Mouse (Mus musculus): Measurements from ENCODE around the gene Apba3. TPM values are rescaled to one million over a fixed set of nuclear protein-coding genes. Genes with fewer than 3 reads are reported as not detected.

Gene Apba3
- total and polyA plus RNA-seq, 3 experiments = 68.9 to 73.2 TPM; not detected in 1

DNA sequence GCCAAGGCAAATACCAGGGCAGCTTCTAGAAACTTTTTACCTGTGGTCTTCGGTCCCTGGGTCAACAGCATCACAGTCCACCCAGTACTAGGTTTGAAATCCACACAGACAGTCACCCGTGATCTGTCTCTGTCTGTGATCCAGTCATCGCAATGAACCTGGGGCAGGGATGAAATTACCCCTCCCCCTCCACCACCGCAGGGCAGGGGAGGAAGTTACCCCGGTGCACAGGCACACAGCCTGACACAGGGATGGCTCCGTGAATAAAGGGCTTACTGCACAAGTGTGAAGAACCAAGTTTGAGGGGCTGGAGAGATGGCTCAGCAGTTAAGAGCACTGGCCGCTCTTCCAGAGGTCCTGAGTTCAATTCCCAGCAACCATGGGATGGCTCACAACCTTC, 37.0 kb downstream of the Apba3 start:
- no peaks in the 10 kb centered on the region for H3K9me3 ChIP-seq (replicated peaks; ENCODE audit: insufficient read depth, low read length)
- no peaks in the 10 kb centered on the region for H3K4me1 ChIP-seq (ENCODE audit: control insufficient read depth in 1 of 2, insufficient read depth in 2 of 2, low read length in 2 of 2)
- no peak overlapping the region for H3K4me3 ChIP-seq (ENCODE audit: control insufficient read depth in 1 of 2, insufficient read depth in 1 of 2, low read depth in 2 of 2, low read length in 2 of 2)
- no peak overlapping the region for H3K27ac ChIP-seq (ENCODE audit: control insufficient read depth, low read depth, low read length)
- peaks cover 0 to 2% of the 10 kb centered on the region in 2 experiments; a peak in 1 of 4 replicates for H3K36me3 ChIP-seq (ENCODE audit: control insufficient read depth in 1 of 2, insufficient read depth in 2 of 2, low read length in 2 of 2)
- peaks cover 22% of the 10 kb centered on the region for H3K79me2 ChIP-seq (ENCODE audit: control insufficient read depth, insufficient read depth, low read length, poor library complexity)
- no peaks in the 10 kb centered on the region for H3K27me3 ChIP-seq (ENCODE audit: control insufficient read depth in 1 of 2, insufficient read depth in 2 of 2, low read length in 2 of 2)
- no peak for TF ChIP-seq UBTF (IDR thresholded peaks at IDR 0.05; ENCODE audit: borderline replicate concordance, insufficient read depth, low read depth, low read length)
- TF ChIP-seq KAT2A (conservative IDR thresholded peaks at IDR 0.05; ENCODE audit: low read depth, low read length) = no peak
- no peak for TF ChIP-seq MAX (IDR thresholded peaks at IDR 0.05; ENCODE audit: low read length)
- no peak for TF ChIP-seq MYB (IDR thresholded peaks at IDR 0.05; ENCODE audit: low read depth, low read length)
- TF ChIP-seq MAZ (IDR thresholded peaks at IDR 0.05; ENCODE audit: low read depth, low read length) = no peak
- no peak for TF ChIP-seq MAFK (IDR thresholded peaks at IDR 0.05; ENCODE audit: borderline replicate concordance, low read depth, low read length)
- no peak for TF ChIP-seq GATA1 (IDR thresholded peaks at IDR 0.05; ENCODE audit: low read depth, low read length)
- TF ChIP-seq POLR2AphosphoS2 (IDR thresholded peaks at IDR 0.05; ENCODE audit: low read length) = no peak
- no peak for TF ChIP-seq ETS1 (IDR thresholded peaks at IDR 0.05; ENCODE audit: low read depth, low read length)
- no peak for TF ChIP-seq TAL1 (IDR thresholded peaks at IDR 0.05; ENCODE audit: low read length)
- no peak for TF ChIP-seq USF1 (IDR thresholded peaks at IDR 0.05; ENCODE audit: low read depth, low read length)
- TF ChIP-seq TCF12 (IDR thresholded peaks at IDR 0.05; ENCODE audit: low read depth, low read length) = no peak
- no peak for TF ChIP-seq RAD21 (IDR thresholded peaks at IDR 0.05; ENCODE audit: low read depth, low read length)
- no peak for TF ChIP-seq BHLHE40 (IDR thresholded peaks at IDR 0.05; ENCODE audit: borderline replicate concordance, low read depth, low read length)
- no peak for TF ChIP-seq ELF1 (IDR thresholded peaks at IDR 0.05; ENCODE audit: low read depth, low read length)
- TF ChIP-seq MEF2A (IDR thresholded peaks at IDR 0.05; ENCODE audit: extremely low read depth, insufficient replicate concordance, low read depth, low read length, poor library complexity, severe bottlenecking) = no peak
- TF ChIP-seq MYC (IDR thresholded peaks at IDR 0.05; ENCODE audit: low read depth, low read length) = no peak
- no peak for TF ChIP-seq ZNF384 (IDR thresholded peaks at IDR 0.05; ENCODE audit: low read depth, low read length)
- no peak for TF ChIP-seq USF2 (IDR thresholded peaks at IDR 0.05; ENCODE audit: borderline replicate concordance in 1 of 2, insufficient read depth in 1 of 2, low read depth in 1 of 2, low read length in 2 of 2)
- H3K9ac ChIP-seq (ENCODE audit: control insufficient read depth, low read depth, low read length, poor library complexity, severe bottlenecking) = no peak overlapping the region
- DNase-seq (ENCODE audit: low read depth, low spot score) = no peak

DNA sequence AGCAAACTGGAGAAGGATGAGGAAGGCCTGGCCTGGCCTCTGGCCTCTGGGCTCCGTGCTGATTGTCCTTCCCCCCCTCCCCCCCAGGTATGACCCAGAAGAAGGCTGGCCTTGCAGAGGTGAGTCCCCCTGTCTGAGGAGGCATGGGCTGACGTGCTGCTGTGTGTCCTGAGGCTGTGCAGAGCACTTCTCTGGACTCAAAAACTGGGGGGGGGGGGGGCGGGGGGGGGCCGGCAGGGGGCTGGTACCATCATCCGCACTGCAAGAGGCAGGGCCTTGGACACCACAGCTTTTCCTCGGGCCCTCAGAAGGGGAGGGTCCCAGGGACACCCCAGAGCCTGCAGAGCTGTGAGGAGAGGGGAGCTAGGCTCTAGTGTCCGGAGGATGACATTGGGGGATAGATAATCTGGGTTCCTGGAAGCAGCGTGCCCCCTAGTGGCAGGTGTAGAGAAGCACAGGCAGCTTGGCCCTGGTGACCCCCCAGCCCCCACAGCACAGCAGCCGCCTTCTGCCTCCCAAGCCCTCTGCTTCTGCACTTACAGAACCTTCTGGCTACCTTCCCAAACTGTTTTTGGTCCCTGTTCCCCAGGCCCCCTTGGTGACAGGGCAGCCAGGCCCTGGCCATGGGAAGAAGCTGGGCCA, 38.0 kb downstream of the Apba3 start:
- Histone ChIP-seq H3K4me1 (ENCODE audit: control insufficient read depth in 1 of 2, insufficient read depth in 2 of 2, low read length in 2 of 2) (no peaks in the 10 kb centered on the region), H3K27me3 (ENCODE audit: control insufficient read depth in 1 of 2, insufficient read depth in 2 of 2, low read length in 2 of 2) (no peaks in the 10 kb centered on the region), H3K79me2 (ENCODE audit: control insufficient read depth, insufficient read depth, low read length, poor library complexity) (peaks cover 12% of the 10 kb centered on the region), H3K9me3 (replicated peaks; ENCODE audit: insufficient read depth, low read length) (no peaks in the 10 kb centered on the region), H3K36me3 (ENCODE audit: control insufficient read depth in 1 of 2, insufficient read depth in 2 of 2, low read length in 2 of 2) (peaks cover 0 to 4% of the 10 kb centered on the region in 2 experiments; a peak in 1 of 4 replicates), H3K9ac (ENCODE audit: control insufficient read depth, low read depth, low read length, poor library complexity, severe bottlenecking) (no peak overlapping the region), H3K27ac (ENCODE audit: control insufficient read depth, low read depth, low read length) (no peak overlapping the region), H3K4me3 (ENCODE audit: control insufficient read depth in 1 of 2, insufficient read depth in 1 of 2, low read depth in 2 of 2, low read length in 2 of 2) (no peak overlapping the region)
- peak; percentile 63 for DNase-seq (ENCODE audit: low read depth, low spot score)
- TF ChIP-seq E2F4 (IDR thresholded peaks at IDR 0.05; ENCODE audit: borderline replicate concordance, low read depth, low read length) (no peak), SMC3 (IDR thresholded peaks at IDR 0.05; ENCODE audit: low read depth, low read length) (peak; percentile 53), POLR2AphosphoS5 (IDR thresholded peaks at IDR 0.05; ENCODE audit: borderline replicate concordance, low read depth, low read length) (no peak), CTCF (IDR thresholded peaks at IDR 0.05 in 2 of 3, conservative IDR thresholded peaks at IDR 0.05 in 1 of 3; ENCODE audit: control insufficient read depth in 1 of 3, insufficient read depth in 1 of 3, low read depth in 2 of 3, low read length in 3 of 3, poor library complexity in 1 of 3, severe bottlenecking in 1 of 3) (peak; percentile 77 to 88 (median 78)), MAZ (IDR thresholded peaks at IDR 0.05; ENCODE audit: low read depth, low read length) (0 out of 2 replicates have a peak, but pooled peaks have one; percentile 28), RAD21 (IDR thresholded peaks at IDR 0.05; ENCODE audit: low read depth, low read length) (peak; percentile 56), ZC3H11A (IDR thresholded peaks at IDR 0.05; ENCODE audit: low read depth, low read length) (0 out of 2 replicates have a peak, but pooled peaks have one; percentile 26)
